Mouse (Mus musculus): ENCODE measurements at regions not wholly inside any gene's neighbourhood (a gene's known extent, or its start where the extent isn't known, plus 50 kb on each side); places are given as distances from the start of the nearest gene placed in this dataset.
A peak's percentile ranks its signal among the peaks of the same experiment; 100 is the strongest.

DNA sequence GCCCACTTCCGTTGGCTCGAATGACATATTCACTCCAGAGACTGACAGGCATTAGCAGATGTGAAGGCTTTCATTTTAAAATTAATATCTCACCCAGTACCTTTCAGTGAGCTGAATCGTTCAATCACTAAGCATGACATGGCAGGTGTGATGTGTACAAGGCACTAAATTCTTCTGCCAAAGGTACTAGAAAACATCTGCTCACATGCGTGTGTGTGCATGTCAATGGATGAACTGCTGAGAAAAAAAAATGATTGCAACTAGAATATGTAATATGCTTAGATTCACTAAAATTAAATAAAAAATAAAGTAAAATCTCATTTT, 191.6 kb upstream of the Mageb18 start:
- DNase-seq (ENCODE audit: low spot score in 2 of 2) = no peak

DNA sequence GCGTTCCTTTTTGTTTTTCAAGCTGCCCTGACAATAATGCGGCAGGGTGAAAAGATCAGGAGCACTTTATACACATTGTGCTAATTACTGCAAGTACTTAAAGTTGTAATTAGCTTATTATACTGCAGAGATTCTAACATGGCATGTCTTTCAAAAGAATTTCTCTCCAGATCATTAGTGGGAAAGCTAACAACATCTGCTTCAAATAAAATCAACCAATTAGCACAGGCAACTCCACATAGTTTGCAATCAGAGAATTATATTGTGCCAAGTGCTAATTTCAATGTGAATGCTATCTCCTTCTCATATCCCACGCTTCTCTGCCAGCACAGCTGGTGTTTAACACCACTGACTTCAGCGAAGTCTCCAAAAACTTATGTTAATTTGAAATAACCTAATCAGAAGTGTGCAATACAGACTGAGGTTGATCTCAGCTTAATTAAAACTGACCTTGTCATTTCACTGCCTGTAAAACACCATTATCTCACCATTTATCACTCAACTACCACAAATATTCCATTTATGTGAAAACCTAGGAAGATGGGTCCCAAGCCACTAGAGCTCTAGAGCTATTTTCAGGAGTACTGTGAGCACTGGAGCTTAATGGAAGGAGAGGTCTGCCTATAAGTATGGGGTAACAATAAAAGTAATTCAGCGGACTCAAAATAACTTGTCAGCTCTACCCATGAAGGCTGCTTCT, 191.1 kb upstream of the Mageb18 start:
- peak in 1 of 2 experiments; percentile 17 for DNase-seq (ENCODE audit: low spot score in 2 of 2)

- no peak for DNase-seq (ENCODE audit: low spot score in 2 of 2)
These were observed 187.4 kb upstream of the Mageb18 start for GRCm38 (mm10) chrX:92786814-92787213.

- no peak for DNase-seq (ENCODE audit: low spot score in 2 of 2)
These were observed 140.7 kb upstream of the Mageb18 start for GRCm38 (mm10) chrX:92740026-92740425.

DNA sequence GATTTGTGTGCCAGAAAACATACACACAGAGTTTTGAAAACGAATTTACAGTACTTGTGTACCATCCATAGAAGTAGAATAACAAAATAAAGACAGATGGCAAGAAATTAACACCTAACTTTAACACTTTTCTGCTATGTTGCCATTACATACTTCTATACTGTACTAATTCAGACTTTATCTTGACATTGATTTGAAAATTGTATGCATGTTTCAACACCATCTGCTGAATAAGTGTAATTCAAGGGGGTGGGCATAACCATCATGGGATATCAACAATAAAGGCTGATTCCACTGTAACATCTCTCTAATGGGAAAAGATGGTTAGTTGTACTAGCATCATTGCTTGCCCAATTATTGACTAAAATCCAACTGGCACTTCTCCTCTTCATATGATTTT, 110.9 kb upstream of the Mageb18 start:
- no peak for DNase-seq (ENCODE audit: low spot score in 2 of 2)

DNA sequence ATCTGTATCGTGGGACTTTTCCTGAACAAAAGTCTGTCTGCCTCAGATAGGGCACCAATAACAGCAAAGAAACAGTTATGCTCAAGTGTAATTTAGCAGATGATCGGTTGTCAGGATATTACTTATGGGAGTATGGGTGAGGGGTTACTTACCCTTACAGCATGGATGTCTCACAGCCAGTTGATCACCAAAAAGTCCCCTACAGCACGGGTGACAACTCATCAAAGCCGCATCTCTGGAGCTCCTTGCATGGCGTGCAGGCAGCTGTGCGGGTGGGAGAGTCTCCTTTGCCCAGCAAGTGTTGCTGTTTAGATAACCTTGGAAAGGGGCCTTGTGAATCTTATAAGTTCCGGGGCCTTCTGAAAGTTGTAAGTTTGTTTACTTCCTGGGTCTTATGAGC, 80.4 kb upstream of the Mageb18 start:
- no peak for DNase-seq (ENCODE audit: low spot score in 2 of 2)

- DNase-seq (ENCODE audit: low spot score in 2 of 2) = no peak
These were observed 61.8 kb upstream of the Mageb18 start for GRCm38 (mm10) chrX:92661168-92661567.

Measured in right cerebral cortex, postnatal 10 days (tissue).